11 mouse cellular contexts compared by ENCODE assay signal in the genomic region with DNA sequence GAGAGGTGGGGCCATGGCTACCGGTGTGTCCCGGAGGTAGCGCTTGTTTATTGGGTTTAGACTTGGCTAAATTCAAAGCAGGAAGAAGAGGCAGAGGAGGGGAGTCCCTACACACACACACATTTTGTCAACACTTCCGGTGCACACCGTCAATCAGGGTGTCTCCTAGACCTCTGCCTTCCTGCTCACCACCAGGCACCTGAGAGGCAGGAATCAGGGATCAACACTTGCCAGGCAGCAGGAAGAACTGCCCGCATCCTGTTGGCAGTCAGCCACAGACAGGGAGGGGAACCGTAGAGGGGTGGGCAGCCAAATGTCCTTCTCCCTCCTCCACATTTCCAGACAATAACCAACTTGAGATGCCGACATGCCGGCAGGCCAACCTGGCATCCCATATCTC. TPM values are rescaled to one million over a fixed set of nuclear protein-coding genes. Genes with fewer than 3 reads are reported as not detected.
DNase-seq lines count a peak whose midpoint lies in the region; ATAC-seq lines count a peak whose summit lies in the region.
"Had no signal": no experiment of that assay in that cellular context is flagged by ENCODE, and none has a peak within 500 bp of the region (broad histone marks: within the 10 kb centered on the region; RNA-seq: fewer than 3 reads in every experiment).

No protein-coding gene starts in this region.

- no peak overlapping the region for H3K9ac ChIP-seq in heart, embryonic 16.5 days (ENCODE audit: low read length)
- H3K9ac ChIP-seq: hindbrain, embryonic 15.5 days; limb, embryonic 12.5 days; midbrain, embryonic 12.5 days had no signal

- peaks cover 20% of the 10 kb centered on the region for H3K4me1 ChIP-seq in heart, embryonic 16.5 days (ENCODE audit: control insufficient read depth, insufficient read depth, low read length)

- H3K4me2 ChIP-seq in heart, embryonic 16.5 days (ENCODE audit: low read depth, low read length) = no peak overlapping the region
- H3K4me2 ChIP-seq: hindbrain, embryonic 15.5 days; limb, embryonic 12.5 days; midbrain, embryonic 12.5 days had no signal

- intact Hi-C loops in heart, postnatal 14 days (cut with DNase I) = no loop called here

- no peak for DNase-seq in heart, postnatal 14 days
- DNase-seq in 416B (ENCODE audit: low read depth) = peak; percentile 79
- peak; percentile 57 for DNase-seq in T-cell, adult 2 months (ENCODE audit: low spot score)
- peak; percentile 49 to 55 for DNase-seq in kidney, postnatal 36 days
- DNase-seq in embryo, embryonic 10.5 days (ENCODE audit: low spot score) = no peak
- no peak for DNase-seq in frontal cortex, postnatal 25 days (ENCODE audit: low spot score in 2 of 2)
- DNase-seq in cerebellum, adult 11-12 months = no peak

- 35% methylated on average over 9 of the region's 9 CpGs for WGBS in heart, embryonic 16.5 days

- no peak overlapping the region for H3K27ac ChIP-seq in heart, embryonic 16.5 days (ENCODE audit: low read length)
- H3K27ac ChIP-seq: limb, embryonic 12.5 days had no signal

- 0 out of 2 replicates have a peak, but pooled peaks have one; percentile 38 for ATAC-seq in heart, embryonic 16.5 days (replicated peaks; ENCODE audit: extremely low read depth, insufficient read depth, low FRiP score)

- no peaks in the 10 kb centered on the region for H3K36me3 ChIP-seq in heart, embryonic 16.5 days (ENCODE audit: control insufficient read depth, insufficient read depth)
- H3K36me3 ChIP-seq: hindbrain, embryonic 15.5 days; limb, embryonic 12.5 days had no signal

- no peak overlapping the region for H3K4me3 ChIP-seq in heart, embryonic 16.5 days (ENCODE audit: low read length)
- H3K4me3 ChIP-seq: hindbrain, embryonic 15.5 days; limb, embryonic 12.5 days; midbrain, embryonic 12.5 days had no signal

- no peaks in the 10 kb centered on the region for H3K9me3 ChIP-seq in heart, embryonic 16.5 days (replicated peaks; ENCODE audit: control insufficient read depth, low read length)
- H3K9me3 ChIP-seq: hindbrain, embryonic 15.5 days; limb, embryonic 12.5 days; midbrain, embryonic 12.5 days had no signal

- H3K27me3 ChIP-seq in heart, embryonic 16.5 days (ENCODE audit: control insufficient read depth, insufficient read depth, low read length) = no peaks in the 10 kb centered on the region
- H3K27me3 ChIP-seq: hindbrain, embryonic 15.5 days; limb, embryonic 12.5 days; midbrain, embryonic 12.5 days had no signal

RNA-seq across cellular contexts. Expression of a gene that starts 56.5 kb away (rescaled TPM):
- polyA plus RNA-seq in heart, embryonic 16.5 days (2015; fragmentation: Nextera tagmentation; extraction: Ambion mirVana) = 1.7 TPM in 2 replicates
- total RNA-seq in heart, postnatal 14 days (2021) = 10 to 100 TPM in 1 of 2 experiments, 1 to 10 TPM in 1; 10.0 to 11.5 TPM

Comparison
In these comparisons a context has a peak if more than half of its experiments do, and no peak if none do; other contexts are left out.
1. DNase-seq: peak in 416B (single experiment), T-cell, adult 2 months (single experiment) and kidney, postnatal 36 days (2 of 2); none in heart, postnatal 14 days (0 of 2), embryo, embryonic 10.5 days (single experiment), frontal cortex, postnatal 25 days (0 of 2) and cerebellum, adult 11-12 months (single experiment).